Mouse (Mus musculus): ENCODE measurements at regions not wholly inside any gene's neighbourhood (a gene's known extent, or its start where the extent isn't known, plus 50 kb on each side); places are given as distances from the start of the nearest gene placed in this dataset.

DNA sequence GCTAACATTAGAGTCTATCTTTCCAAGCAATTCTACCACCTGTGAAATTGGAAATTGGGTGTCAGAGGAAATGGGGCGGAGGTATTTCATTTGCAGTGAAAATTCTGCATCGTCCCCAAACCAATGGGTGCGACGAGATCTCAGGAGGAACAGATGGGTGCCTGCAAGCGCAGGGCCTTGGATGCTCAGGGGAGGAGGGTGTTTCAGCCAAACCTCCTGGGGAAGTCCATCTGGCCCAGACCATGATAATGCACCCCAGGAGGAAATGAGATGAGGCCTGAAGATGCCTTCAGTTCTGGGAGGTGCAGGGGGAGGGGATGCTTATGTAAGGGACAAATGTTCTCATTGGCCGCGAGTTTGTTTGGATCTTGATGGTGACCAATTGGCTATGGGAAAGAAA lies 205.9 kb upstream of the Dynlrb2 start:
- no peak for DNase-seq (ENCODE audit: low read depth)

DNA sequence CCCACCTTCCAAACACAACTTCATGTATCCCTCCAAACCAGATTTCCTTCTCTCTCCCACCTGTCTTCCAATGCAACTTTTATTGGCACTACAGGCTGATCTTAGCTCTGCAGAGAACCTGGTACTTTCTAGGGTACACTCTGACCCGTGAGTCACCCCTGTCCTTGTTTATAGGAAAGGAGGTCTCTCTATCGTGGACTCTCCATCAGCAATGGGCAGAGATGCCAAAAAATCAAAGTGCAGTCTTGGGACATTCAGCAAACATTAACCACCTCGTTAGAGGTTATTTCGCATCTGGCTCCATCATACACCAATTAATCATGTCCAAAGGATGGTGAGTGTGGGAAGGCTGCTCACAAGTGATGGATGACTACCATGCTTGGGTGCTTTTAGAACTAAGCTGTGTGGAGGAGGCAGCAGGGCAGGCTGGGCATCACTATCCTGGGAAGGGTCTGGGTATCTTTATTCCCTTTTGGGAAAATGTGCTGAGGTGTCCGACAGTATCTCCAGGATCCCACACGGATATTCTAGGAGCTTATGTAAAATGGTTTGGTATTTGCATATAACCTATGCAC lies 214.0 kb upstream of the Dynlrb2 start:
- no peak for DNase-seq (ENCODE audit: low read depth)

DNA sequence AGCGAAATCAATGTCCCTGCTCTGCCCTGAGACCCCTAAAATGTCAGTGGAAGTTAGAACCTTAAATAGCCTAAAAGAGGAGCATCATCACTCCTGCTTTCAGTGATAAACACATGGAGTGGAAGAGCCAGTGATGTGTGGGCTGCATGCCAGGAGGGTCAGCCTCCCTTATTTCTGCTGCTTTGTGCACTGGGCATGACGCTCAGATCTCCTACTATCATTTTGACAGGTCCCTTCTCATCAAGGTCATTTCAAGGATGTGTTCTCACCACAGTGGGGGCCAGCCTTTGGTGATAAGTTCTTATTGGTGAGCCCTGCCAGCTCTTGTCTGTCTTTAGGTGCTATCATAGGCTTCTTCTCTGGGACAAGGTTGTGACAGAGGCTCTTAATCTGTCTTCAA lies 215.5 kb upstream of the Dynlrb2 start:
- DNase-seq (ENCODE audit: low read depth): no peak

DNA sequence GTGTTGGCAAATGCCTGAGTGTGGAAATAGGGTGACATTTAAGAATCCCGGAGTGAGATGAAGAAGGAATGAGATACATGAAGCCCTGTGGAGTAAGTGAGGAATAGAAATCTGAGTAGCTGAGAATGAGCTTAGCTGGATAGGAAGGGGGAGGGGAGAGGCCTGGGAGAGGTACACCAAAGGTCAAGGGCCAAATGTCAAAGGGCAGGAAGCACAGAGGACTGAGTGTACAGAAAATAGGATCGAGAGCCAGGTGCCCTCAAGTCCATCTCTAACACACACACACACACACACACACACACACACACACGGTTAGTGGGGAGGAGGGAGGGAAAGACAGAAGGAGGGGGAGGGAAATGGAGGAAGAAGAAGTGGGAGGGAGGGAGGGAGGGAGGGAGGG lies 220.8 kb upstream of the Dynlrb2 start:
- no peak for DNase-seq (ENCODE audit: low read depth)

DNA sequence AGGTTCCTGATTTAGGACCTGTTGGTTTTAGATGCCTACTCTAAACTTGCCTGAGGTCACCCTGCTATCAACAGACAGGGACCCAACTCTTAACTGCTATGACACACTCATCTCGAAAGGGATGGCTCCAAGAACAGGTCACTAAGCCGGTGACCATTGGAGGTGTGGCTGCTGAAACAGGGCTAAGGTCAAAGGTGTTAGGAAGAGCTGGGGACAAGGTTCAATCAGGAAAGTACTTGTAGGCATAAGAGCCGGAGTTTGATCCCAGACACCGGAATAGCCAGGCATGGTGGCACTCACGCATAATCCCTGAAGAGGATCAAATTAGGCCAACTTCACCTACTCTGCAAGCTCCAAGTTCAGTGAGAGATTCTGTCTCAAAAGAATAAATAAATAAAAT lies 222.4 kb upstream of the Dynlrb2 start:
- no peak for DNase-seq (ENCODE audit: low read depth)

DNA sequence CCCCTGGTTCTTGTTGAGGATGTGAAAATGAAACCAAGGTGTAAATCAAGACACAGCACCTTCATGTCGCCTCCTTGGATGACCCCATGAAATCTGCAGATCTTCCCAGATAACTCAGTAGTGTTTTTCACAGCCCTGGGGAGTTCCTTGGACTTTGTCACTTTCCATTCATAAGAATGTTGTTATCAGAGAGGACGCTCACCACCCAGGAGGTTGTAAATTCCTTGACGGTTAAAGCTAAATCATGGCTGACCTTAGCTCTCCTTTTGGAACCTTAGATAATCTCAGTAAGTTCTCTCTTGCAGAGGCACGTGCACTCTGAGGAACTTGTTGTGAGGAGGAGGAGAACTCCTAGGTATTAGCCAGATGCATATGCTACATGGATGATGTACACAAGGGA lies 229.8 kb upstream of the Dynlrb2 start:
- no peak for DNase-seq (ENCODE audit: low read depth)

DNA sequence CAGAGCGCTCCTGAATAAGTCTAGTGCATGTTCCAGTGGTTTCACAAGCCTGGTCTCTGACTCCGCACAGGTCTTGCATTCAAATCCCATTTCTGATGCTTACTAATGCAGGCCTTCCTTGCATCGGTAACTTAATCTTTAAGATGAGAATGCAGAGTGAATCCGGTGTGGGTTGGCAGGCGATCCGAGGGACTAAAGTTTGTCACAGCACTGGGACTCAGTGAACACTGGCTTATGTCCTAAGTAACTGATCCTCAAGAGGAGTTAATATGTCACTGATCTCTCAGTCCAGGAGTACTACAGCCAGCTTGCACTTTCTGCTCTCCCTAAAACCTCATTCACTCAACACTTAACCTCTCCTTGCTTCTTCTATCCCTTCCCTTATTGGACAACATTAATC lies 233.5 kb upstream of the Dynlrb2 start:
- no peak for DNase-seq (ENCODE audit: low read depth)

DNA sequence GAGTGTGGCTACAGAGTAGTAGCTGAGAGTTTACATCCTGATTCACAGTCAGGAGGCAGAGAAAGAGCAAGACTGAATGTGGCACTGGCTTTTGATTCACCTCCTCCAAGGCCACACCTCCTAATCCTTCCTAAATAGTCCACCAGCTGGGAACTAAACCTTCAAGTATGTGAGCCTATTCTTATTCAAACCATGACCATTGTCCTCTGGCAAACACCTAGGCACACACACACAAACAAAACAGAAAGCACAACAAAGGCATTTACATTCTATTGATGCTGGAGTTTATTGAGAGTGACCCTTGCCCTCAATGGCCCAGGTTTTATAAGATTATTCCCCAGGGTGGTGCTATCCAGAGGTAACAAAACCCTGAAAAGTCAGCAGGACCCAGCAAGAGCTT lies 235.4 kb upstream of the Dynlrb2 start:
- DNase-seq (ENCODE audit: low read depth): no peak

DNA sequence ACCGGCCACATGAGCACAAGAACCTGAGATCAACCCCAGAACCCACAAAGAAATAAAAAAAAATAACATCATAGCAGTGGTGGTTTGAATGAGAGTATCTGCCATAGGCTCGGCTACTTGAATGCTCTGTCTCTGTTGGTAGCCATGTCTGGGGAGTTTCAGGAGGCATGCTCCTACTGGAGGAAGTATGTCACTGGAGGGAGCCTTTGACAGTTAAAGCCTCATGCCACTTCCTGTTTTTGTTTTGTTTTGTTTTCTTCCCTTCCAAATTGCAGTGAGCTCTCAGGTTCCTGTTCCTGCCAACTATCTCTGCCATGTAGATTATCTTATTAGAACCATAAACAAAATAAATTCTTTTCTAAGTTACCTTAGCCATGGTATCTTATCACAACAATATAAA lies 236.1 kb upstream of the Dynlrb2 start:
- DNase-seq (ENCODE audit: low read depth): no peak

DNA sequence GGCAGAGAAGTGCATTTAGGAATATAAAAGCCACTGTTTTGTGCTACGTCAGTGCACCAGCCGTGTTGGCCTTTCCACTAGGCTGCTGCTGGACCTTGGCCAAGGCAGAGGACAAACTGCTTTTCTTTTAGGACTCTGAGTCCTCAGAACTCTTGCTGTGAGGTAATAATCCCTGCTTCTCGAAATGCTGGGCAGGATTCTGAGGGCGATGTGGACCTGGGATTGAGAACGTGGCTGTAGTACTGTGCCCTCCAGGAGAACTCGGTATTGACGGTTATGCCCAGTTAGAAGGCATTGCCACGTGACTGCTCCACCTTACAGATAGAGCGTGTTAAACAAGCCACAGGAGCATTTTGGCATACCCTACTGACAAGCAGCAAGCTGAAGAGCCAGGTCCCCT lies 236.6 kb upstream of the Dynlrb2 start:
- DNase-seq (ENCODE audit: low read depth): no peak

DNA sequence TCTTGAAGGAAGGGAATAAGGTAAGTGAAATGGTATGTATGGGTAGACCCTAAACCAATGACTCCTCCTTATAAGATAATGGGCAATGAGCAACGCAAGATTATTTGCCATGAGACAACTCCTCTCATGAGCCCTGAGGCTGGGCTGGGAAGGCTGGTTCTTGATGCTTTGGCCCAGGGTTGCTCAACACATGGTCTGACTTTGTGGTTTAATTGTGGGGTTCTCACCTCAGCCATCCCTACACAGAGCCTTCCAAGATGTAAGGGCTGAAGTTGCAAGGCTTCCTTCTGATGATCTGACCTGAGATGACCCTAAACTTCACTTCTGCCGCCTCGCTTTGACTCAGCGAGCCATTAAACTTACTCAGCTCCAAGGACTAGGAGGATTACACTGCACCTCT lies 237.8 kb upstream of the Dynlrb2 start:
- DNase-seq (ENCODE audit: low read depth): no peak

DNA sequence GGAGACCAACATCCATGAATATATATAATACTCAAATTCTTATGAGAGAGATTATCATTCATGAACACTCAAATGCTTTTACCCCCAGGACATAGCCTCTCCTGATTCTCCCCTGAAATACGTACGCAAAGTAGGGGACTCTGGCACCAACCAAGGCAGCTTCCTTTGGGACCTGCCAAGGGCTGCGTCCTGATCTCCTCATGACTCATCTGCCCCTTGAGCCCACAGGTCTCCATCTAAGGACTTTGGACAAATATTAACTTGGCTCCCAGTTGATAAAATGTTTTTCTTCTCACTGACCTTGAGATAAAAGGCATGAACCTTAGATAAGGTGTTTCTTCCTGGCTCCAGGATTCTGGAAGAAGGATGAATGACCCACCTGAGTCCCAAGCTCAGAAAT lies 239.2 kb upstream of the Dynlrb2 start:
- no peak for DNase-seq (ENCODE audit: low read depth)

DNA sequence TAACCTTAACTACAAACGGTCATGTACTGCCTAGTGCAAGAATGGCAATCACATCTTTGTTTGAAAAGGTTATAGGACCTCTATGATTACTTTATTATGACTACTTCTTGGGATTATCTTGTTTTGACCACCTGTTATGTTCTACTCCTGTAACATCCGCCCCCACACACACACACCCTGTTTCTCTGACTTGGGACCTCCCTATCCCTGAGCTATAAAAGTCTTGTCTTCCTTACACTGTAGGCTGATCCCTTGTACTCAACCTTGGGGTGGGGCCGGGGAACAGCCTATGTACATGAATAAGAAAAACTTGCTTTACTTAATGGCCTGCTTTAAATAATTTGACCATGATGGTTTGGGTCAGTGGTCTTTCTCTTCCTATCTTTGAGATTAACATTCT lies 240.7 kb upstream of the Dynlrb2 start:
- DNase-seq (ENCODE audit: low read depth): no peak

DNA sequence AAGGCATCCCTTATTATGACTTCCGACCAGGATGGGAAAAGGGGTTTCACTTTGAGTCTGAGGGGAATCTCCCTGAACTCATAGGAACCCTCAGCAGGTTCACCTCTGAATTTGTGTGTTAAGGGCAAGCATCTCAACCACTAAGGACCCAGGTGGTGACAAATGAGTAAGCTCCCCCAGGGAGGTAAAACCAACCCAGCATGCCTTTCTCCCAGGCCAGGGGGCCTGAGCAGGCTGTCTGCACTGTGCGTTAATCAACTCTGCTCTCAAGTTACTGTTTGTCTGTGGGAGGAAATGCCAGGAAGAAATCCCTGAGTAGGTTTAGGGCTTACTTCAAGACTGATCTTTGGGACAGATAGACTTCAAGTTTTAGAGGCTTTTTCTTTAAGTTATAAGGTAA lies 243.5 kb upstream of the Dynlrb2 start:
- DNase-seq (ENCODE audit: low read depth): no peak

DNA sequence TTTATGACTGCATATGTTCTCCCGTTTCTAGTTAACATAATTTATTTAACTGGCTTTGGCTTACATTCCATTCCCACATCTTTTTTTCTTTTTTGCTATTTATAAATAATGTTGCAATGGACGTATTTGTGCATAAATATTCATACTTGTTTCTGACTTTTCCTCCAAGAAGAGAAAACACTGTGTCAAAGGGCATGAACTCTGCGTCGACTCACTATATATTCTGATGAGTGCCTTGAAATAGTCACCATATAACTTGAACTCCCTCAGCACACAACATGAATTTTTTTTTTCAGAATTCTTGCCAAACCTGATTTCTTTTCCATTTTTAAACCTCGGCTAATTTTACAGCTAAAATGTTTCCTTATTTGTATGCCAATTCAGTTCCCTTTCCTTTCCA lies 249.4 kb upstream of the Dynlrb2 start:
- no peak for DNase-seq (ENCODE audit: low read depth)

DNA sequence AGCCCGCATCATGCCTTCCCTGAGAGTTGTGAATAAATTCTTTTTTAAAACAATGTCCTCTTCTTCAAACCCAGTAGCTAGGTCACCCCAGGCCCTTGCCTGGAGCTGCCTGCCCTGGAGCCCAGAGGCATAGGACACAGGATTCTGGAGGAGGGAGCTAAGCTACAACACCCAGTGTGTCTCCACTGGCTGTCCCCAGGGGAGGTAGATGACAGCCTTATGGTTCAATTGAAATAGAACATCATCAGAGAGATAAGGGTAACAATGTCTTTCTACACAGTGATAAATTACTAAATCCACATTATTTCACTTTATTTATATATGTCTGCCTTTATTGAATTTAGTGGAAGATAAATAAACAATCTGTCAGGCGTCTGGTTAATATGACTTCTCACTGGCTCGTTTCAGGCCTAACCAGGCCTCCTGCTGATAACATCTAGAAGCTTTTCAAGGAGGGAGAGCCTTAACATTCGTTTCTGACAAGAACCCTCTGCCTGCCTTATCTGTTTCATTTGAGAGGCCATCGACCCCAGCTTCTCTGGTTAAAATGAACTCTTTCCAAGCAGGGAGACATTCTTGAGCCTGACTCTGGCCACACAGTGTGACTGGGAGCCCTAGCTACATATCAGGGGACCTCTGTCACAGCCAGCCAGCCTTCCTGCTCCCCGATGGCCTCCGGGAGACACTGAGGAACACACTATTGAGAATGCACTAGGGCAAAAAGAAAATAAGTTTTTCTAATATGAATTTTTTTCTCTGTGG lies 252.1 kb upstream of the Dynlrb2 start:
- no peak for DNase-seq (ENCODE audit: low read depth)

DNA sequence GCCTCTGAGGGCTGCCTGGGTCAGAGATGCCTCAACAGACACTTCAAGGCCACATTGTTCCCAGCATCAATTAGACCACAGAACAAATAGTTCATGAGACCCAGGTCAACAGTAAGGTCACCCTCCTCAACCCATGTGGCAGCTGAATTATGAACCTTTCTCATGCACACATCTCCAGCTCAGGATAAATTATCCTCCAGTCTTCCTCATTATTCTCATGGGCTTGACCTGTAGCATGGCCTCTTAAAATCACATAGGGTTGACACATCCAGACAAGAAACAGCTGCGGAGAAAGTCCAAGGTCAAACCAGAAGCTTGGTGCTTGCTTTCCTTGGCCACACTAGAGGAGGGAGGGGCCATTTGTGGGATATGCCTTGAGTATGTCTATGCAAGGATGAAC lies 256.4 kb upstream of the Dynlrb2 start:
- DNase-seq (ENCODE audit: low read depth): no peak

DNA sequence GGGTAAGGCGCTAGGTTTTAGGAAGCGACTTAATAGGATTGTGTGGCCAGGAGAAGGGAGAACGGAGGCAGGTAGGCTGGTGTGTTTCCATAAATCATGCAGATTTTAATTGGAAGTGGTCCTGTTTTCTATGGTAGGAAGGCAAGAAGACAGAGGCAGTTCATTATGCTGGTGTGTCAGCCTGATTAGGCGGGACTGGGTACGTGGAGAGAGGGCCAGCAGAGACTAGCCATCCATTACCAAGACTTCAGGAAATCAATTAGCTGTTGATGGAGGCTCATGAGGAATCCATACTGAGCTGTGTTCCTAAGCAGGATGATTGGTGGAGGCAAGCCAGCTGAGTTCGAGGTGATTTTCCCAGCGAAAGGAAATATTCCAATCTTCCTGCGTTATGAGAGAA lies 261.3 kb upstream of the Dynlrb2 start:
- DNase-seq (ENCODE audit: low read depth): no peak

DNA sequence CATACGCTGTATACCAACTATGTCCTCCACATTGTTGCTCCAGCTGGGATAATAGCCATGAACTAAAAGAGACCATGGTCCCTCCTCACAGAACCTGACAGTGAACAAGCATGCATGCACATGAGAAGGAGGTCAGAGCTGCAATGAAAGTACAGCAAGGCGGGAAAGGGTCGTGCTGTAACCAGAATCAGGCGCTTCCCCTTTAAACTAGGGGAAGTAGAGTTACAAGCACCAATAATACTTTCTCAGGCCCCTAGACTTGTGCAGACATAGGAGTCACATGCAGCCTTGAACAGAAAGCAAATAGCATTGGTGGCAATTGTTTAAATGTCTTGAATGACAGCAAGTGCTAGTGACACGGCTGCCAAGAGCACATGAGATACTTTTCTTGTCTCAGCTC lies 261.8 kb upstream of the Dynlrb2 start:
- no peak for DNase-seq (ENCODE audit: low read depth)

DNA sequence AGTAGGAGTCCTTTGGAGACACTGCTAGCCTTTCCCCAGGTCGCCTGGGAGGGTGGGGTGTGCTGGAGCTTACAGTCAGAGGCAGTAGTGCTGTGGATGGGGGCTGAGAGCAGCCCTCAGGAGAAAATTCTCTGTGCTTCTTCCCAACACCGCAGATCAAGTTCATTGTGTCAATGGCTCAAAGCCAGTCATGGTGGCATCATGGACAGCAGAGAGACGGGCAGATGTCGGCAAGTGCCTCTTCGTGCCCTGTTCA lies 262.9 kb upstream of the Dynlrb2 start:
- DNase-seq (ENCODE audit: low read depth): no peak

DNA sequence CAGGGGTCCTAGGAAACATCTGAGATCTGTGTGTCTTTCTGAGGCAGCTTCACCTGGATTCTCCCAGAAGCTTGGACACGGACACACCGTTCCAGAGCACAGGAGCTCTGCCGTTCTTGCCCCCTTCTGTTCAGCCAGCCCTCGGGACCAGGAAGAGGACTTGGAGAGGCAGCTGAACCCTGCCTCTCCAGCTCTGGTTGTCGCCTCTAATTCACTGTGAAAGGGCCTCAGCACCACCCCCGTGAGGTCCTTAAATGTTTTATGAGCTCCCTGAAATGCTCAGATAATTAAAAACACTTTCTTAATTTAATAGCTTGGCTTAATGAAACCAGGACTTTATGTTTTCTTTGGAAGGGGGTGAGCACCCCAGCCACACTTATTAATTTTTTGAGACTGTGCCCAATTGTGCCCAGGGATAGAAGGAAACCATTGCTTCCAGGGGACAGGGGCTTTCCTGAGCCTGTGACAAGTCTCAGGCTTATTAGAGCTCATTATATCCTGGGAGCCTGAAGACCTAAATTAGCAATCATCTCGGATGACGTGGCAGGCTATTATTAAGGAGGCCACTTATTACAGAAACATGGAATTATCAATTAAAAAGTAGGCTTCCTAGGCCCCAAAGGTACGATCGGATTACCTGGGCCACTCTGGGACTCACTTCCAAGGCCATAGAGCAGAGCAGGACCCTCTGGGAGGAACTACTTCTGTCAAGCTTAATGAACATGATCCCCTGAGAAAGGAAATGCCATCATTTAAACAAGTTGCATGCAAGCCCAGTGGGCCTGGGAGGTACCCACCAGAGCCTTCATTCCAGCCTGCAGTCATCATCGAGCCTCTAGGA lies 263.4 kb upstream of the Dynlrb2 start:
- no peak for DNase-seq (ENCODE audit: low read depth)

DNA sequence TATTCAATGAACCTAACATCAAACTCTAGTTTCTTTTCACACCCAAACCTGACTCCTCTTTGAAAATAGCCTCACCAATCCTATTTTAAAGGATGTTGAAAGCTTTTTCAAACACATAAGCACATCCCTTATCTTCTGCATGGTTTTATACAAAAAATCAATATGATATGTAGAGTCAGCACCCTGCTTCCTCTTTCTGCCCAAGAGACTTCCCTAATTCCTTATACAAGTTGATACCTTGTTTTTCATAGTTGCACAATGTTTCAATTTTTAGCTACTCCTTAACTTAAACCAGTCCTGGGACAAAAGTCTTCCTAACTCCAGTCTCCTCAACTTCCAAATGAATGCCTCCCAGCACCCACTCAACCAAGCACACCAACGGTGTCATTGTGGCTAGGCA lies 266.1 kb upstream of the Dynlrb2 start:
- no peak for DNase-seq (ENCODE audit: low read depth)

DNA sequence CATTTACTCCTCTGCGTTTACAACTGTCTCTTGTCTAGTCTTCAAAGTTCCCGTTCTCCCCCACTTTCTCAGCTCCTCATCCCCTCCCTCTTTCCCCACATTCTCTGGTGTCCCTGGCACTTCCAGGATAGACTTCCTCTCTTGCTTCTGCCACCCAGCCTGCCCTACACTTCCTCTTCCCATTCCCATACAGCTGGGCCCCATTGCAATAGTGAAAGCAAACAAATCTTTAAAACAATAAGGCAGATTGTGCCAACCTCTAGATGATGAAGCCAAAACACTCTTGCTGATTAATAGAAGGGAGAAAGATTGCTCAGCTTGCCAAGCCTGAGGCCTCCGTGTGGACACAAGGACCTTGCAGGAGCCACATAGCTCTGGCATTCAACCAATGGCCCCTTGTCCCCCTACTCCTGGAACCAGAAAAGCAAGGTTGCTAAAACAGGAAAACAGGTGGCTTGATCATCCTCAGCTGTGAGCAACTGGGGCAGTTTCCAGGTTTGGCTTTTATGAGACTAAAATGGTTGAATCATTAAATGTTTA lies 267.1 kb upstream of the Dynlrb2 start:
- DNase-seq (ENCODE audit: low read depth): no peak

Data from induced T-regulatory cell, adult 2 months (primary cell).